Mouse (Mus musculus) liver, embryonic 13.5 days (tissue): ENCODE data around the gene Thbs4. TPM values are rescaled to one million over a fixed set of nuclear protein-coding genes. Genes with fewer than 3 reads are reported as not detected.
A peak's percentile ranks its signal among the peaks of the same experiment; 100 is the strongest.

Experiments
- ATAC-seq: fragments of 200-750 bp; cut with Nextera tagmentation; 2 replicates; pipeline ENCODE4 v1.8.0; 2017; ENCODE audit warnings: low read depth, mild to moderate bottlenecking, moderate number of reproducible peaks, moderate library complexity
- DNase-seq: peaks from one replicate; pipeline ENCODE4 v3.0.0; 2022
- H3K27ac ChIP-seq: fragments of 300-500 bp; sonication (generic); 2 replicates; pipeline ENCODE4 v1.5.1; 2015; ENCODE audit warnings: moderate library complexity, mild to moderate bottlenecking, inconsistent platforms
- H3K27me3 ChIP-seq: fragments of 300-500 bp; sonication (generic); 2 replicates; pipeline ENCODE4 v1.6.1; 2015; ENCODE audit warnings: mild to moderate bottlenecking, inconsistent platforms
- H3K36me3 ChIP-seq: fragments of 300-500 bp; sonication (generic); 2 replicates; pipeline ENCODE4 v1.6.1; 2015; ENCODE audit warnings: mild to moderate bottlenecking, inconsistent platforms
- H3K4me1 ChIP-seq: fragments of 300-500 bp; sonication (generic); replicated peaks from 2 replicates; pipeline ENCODE4 v1.6.1; 2015; ENCODE audit warnings: inconsistent platforms
- H3K4me2 ChIP-seq: fragments of 300-500 bp; sonication (generic); 2 replicates; pipeline ENCODE4 v1.6.1; 2015; ENCODE audit warnings: inconsistent platforms, mild to moderate bottlenecking, moderate library complexity
- H3K4me3 ChIP-seq: fragments of 300-500 bp; sonication (generic); replicated peaks from 2 replicates; pipeline ENCODE4 v1.5.1; 2015; ENCODE audit warnings: mild to moderate bottlenecking, inconsistent platforms
- H3K9ac ChIP-seq: fragments of 300-500 bp; sonication (generic); 2 replicates; pipeline ENCODE4 v1.6.1; 2015; ENCODE audit warnings: mild to moderate bottlenecking, inconsistent platforms
- H3K9me3 ChIP-seq: fragments of 300-500 bp; sonication (generic); replicated peaks from 2 replicates; pipeline ENCODE4 v1.6.1; 2016; ENCODE audit warnings: inconsistent platforms
- WGBS: fragments of 180-500 bp; shearing (Covaris S2); methylation state at CpG from one replicate; pipeline ENCODE4 v1.1.7; 2015; ENCODE audit not compliant: insufficient replicate concordance; 5-methylcytosine and 5-hydroxymethylcytosine counted together
- polyA plus RNA-seq: library from polyadenylated mRNA; unstranded; fragments of >200 nt; fragmentation: Nextera tagmentation; extraction: Ambion mirVana; gene quantifications from 2 replicates; pipeline ENCODE4 v1.2.1, GENCODE M21; 2015

The Thbs4 gene
- polyA plus RNA-seq, 1 experiment from 2014 or later: 0.30 TPM

GRCm38 (mm10) chr13:92736516-92737300 is 57.9 kb downstream of the Thbs4 start:
- Histone ChIP-seq H3K27ac (no peak overlapping the region), H3K36me3 (no peaks in the 10 kb centered on the region), H3K4me1 (peaks cover 20% of the 10 kb centered on the region), H3K4me3 (no peak overlapping the region), H3K9me3 (no peaks in the 10 kb centered on the region), H3K4me2 (no peak overlapping the region), H3K27me3 (no peaks in the 10 kb centered on the region; the same call in 1 of the 2 replicates), H3K9ac (no peak overlapping the region)
- DNase-seq (no peak), ATAC-seq (no peak)
- 65% methylated on average over 11 of the region's 11 CpGs for WGBS

DNA sequence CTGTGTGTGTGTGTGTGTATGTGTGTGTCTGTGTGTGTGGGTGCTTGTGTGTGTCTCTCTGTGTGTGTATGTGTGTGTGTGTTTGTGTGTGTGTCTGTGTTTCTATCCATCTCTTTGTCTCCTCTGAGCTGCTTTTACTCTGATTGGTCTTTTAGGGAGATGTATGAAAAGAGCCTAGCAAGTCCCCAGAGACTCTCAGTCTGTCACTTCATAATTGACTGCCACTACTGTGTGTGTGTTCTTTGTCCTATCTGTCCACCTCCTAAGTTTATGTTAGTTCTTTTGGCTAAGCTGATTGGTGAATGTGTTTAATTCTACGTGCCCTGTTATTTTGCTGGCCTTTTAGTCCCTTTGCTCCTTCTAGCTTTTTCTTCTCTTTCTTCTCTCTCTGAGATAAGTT is 58.9 kb downstream of the Thbs4 start:
- Histone ChIP-seq H3K4me3 (no peak overlapping the region), H3K9ac (no peak overlapping the region), H3K36me3 (no peaks in the 10 kb centered on the region), H3K4me2 (no peak overlapping the region), H3K27me3 (no peaks in the 10 kb centered on the region; the same call in 1 of the 2 replicates), H3K27ac (no peak overlapping the region), H3K4me1 (peaks cover 12% of the 10 kb centered on the region; the same call in 1 of the 2 replicates), H3K9me3 (no peaks in the 10 kb centered on the region)
- ATAC-seq (no peak), DNase-seq (no peak)
- 68% methylated on average over 1 of the region's 1 CpGs for WGBS

DNA sequence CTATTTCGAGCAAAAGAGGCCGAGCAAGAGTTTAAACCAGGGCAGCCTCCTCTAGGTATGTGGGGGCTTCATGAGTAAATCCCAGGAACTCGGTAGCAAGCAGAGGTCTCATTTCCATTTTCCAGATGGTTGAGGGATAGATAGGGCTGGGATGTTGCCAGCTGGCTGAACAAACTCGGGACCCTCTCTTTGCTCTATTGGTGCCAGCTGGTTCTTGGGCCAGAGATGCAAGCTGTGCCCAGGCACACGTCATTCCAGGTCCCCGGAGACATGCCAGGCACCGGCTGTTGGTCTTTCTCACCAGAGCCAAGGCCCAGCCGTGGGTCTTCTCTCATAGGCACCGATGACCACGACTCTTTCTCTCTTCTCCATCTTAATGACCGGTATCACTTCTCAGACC is 60.9 kb downstream of the Thbs4 start:
- H3K4me2 ChIP-seq: peak overlapping the region; percentile 17; the same call in 1 of the 2 replicates
- no peak for ATAC-seq

GRCm38 (mm10) chr13:92733252-92733651 is 61.4 kb downstream of the Thbs4 start:
- Histone ChIP-seq H3K27me3 (no peaks in the 10 kb centered on the region; the same call in 1 of the 2 replicates), H3K9ac (no peak overlapping the region), H3K4me1 (0 out of 2 replicates have a peak, but pooled peaks cover 9% of the 10 kb centered on the region), H3K27ac (no peak overlapping the region), H3K9me3 (no peaks in the 10 kb centered on the region), H3K4me2 (peak overlapping the region; percentile 17; the same call in 1 of the 2 replicates), H3K36me3 (no peaks in the 10 kb centered on the region), H3K4me3 (no peak overlapping the region)
- 30% methylated on average over 9 of the region's 9 CpGs for WGBS
- DNase-seq (peak; percentile 67), ATAC-seq (peak; percentile 55; the same call in 1 of the 2 replicates)

More for the DNA sequence above, 60.9 kb downstream of the Thbs4 start:
- 0 out of 2 replicates have a peak, but pooled peaks cover 9% of the 10 kb centered on the region for H3K4me1 ChIP-seq
- H3K9me3 ChIP-seq: no peaks in the 10 kb centered on the region
- H3K36me3 ChIP-seq: no peaks in the 10 kb centered on the region
- H3K27ac ChIP-seq: no peak overlapping the region
- H3K27me3 ChIP-seq: no peaks in the 10 kb centered on the region; the same call in 1 of the 2 replicates
- H3K4me3 ChIP-seq: no peak overlapping the region
- 79% methylated on average over 11 of the region's 11 CpGs for WGBS
- no peak for DNase-seq
- no peak overlapping the region for H3K9ac ChIP-seq

DNA sequence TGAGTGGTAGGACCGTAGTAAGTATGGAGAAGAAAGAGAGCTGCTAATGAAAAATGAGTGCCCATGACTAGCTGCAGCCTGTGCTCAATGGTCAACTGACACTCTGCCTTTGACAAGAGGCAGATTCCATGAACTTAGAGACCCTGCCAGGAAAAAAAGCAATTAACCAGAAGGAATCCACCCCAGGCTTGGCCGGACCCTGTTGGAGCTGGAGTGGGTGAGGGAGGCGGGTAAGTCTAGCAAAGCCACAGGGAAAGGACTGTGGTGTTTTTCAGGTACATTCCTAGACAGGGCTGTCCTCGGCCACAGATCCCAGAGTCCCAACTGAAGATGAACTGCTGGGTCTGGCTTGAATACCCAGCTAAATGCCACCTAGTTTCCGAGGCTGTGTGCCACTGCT is 61.8 kb downstream of the Thbs4 start:
- WGBS: 66% methylated on average over 5 of the region's 5 CpGs
- Histone ChIP-seq H3K36me3 (no peaks in the 10 kb centered on the region), H3K9ac (no peak overlapping the region), H3K4me2 (no peak overlapping the region), H3K4me1 (peaks cover 12% of the 10 kb centered on the region; the same call in 1 of the 2 replicates), H3K9me3 (no peaks in the 10 kb centered on the region), H3K27me3 (no peaks in the 10 kb centered on the region; the same call in 1 of the 2 replicates), H3K4me3 (no peak overlapping the region), H3K27ac (no peak overlapping the region)
- DNase-seq: no peak
- ATAC-seq: no peak

DNA sequence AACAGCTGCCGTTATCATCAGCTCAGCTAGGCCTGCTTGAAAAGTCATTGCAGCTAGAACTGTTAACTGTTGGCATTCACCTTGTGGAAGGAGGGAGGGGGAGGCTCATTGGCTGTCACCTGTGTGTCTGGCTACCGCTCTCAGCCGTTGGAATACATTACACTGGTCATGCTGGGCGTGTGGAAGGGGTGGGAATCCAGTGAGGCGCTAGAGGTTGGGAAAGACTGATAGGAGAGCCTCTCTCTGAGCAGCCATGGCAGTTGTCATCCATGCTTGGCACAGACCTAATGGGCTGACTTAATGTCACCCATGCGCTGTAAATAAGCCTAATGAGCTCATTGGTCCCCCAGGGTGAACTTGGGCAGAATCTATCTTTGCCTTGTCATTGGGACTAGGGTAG is 62.8 kb downstream of the Thbs4 start:
- Histone ChIP-seq H3K9ac (no peak overlapping the region), H3K9me3 (no peaks in the 10 kb centered on the region), H3K27me3 (no peaks in the 10 kb centered on the region; the same call in 1 of the 2 replicates), H3K27ac (no peak overlapping the region), H3K4me1 (peaks cover 17% of the 10 kb centered on the region), H3K36me3 (no peaks in the 10 kb centered on the region), H3K4me2 (no peak overlapping the region), H3K4me3 (no peak overlapping the region)
- WGBS: 64% methylated on average over 6 of the region's 6 CpGs
- ATAC-seq (no peak), DNase-seq (no peak)

DNA sequence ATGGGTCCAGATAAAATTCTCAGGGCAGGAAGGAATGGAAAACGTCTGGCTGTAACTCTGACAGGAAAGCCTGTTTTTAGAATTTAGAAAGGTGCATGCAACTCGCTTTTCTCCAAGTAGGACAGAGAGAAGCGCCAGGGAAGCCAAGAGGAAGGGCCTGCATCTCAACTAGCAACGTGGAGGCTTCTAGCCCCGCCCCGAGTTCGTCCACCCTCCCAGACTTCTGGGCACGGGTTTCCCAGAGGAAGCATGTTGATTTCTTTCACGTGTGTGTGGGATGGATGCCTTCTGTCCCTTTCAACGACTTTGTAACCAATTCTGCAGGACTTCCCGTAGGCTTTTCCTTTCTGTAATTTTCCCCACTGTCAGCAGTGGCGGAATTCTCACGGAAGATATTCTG is 64.8 kb downstream of the Thbs4 start:
- Histone ChIP-seq H3K27me3 (no peaks in the 10 kb centered on the region; the same call in 1 of the 2 replicates), H3K36me3 (no peaks in the 10 kb centered on the region), H3K9me3 (no peaks in the 10 kb centered on the region), H3K27ac (no peak overlapping the region), H3K4me3 (no peak overlapping the region), H3K4me1 (peaks cover 17% of the 10 kb centered on the region), H3K9ac (no peak overlapping the region), H3K4me2 (no peak overlapping the region)
- DNase-seq (no peak), ATAC-seq (no peak)
- WGBS: 45% methylated on average over 13 of the region's 13 CpGs

DNA sequence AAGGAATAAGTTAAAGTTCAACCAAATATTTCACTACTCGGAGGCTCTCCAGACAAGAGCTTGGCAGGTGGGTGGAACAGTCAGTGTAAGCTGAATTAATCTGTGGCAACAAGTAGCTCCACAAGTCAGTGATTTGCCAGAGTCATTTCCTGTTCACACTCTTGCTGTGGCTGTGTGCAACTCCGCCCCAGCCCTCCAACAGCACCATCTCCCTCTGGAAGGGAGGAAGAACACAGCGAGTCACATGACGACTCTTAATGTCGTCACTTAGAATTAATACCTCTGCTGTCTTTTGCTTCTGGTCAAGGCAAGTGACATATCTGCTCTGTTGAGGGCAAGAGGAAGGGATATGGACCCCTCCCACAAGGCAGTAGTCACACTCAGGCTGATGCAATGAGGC is 72.2 kb downstream of the Thbs4 start:
- WGBS: 30% methylated on average over 5 of the region's 5 CpGs
- Histone ChIP-seq H3K27ac (no peak overlapping the region), H3K4me2 (no peak overlapping the region), H3K27me3 (no peaks in the 10 kb centered on the region), H3K9me3 (no peaks in the 10 kb centered on the region), H3K9ac (no peak overlapping the region), H3K4me1 (peaks cover under 1% of the 10 kb centered on the region), H3K36me3 (no peaks in the 10 kb centered on the region), H3K4me3 (no peak overlapping the region)
- no peak for DNase-seq
- ATAC-seq: 0 out of 2 replicates have a peak, but pooled peaks have one; percentile 29

DNA sequence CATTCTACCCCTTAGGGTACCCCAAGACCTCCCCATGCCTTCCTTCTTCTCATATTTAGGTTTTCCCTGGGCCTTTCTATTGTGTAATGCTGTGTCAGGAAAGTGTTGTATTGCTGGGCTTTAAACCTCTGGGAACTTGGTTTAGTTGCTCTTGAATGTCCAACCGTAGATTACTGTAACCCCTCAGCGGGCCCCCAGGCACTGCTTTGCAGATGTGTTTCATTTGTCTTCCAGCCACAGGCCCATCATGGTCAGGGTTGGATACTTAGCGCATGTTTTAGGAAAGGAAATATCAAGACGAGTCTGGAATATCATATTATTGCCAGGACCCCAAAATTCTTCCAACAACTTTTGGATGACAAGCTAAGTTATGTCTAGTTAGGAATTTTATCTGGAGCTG is 73.6 kb downstream of the Thbs4 start:
- Histone ChIP-seq H3K4me2 (no peak overlapping the region), H3K4me3 (no peak overlapping the region), H3K36me3 (no peaks in the 10 kb centered on the region), H3K27me3 (no peaks in the 10 kb centered on the region), H3K4me1 (no peaks in the 10 kb centered on the region; the same call in 1 of the 2 replicates), H3K9ac (no peak overlapping the region), H3K9me3 (no peaks in the 10 kb centered on the region), H3K27ac (no peak overlapping the region)
- no peak for DNase-seq
- no peak for ATAC-seq
- 70% methylated on average over 4 of the region's 4 CpGs for WGBS

DNA sequence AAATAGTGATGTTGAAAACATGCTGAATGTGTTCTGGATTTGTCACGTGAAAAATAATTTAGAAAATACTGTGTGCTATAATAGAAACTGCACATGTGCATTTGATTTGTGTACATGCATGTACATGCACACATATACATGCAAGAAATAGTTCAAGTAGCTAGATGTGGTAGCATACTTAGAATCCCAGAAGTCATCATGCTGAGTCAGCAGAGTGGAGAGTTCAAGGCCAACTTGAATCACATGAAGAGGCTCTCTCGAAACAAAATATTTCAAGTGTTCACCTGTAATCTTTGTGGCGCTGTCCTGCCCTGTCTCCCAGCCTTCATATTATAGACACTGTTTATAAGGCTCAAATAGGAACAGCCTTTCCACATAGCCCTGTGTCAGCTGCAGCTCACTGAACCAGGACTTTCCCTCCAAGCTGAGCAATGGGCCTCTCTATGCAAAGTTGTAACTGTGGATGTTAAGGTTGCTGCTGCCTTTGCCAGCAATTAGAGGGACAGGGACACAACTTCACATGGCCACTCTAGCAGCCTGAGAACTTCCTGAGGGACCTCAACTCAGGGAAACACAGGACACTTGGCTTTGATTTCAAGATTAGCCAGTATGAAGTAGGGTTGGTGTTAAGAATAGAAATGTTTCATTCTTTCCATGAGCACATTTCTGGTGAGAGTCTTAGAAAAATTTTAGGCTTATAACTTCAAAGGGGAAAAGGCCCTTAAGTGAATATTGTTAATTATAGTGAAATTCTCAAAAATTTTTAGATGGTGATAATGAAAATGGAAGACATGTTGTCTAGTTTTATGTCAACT is 76.6 kb downstream of the Thbs4 start:
- H3K27me3 ChIP-seq: no peaks in the 10 kb centered on the region
- H3K4me1 ChIP-seq: peaks cover 2% of the 10 kb centered on the region
- no peak for DNase-seq
- no peak overlapping the region for H3K9ac ChIP-seq
- H3K9me3 ChIP-seq: no peaks in the 10 kb centered on the region
- H3K4me3 ChIP-seq: no peak overlapping the region
- no peak overlapping the region for H3K4me2 ChIP-seq
- H3K36me3 ChIP-seq: 0 out of 2 replicates have a peak, but pooled peaks cover 2% of the 10 kb centered on the region
- ATAC-seq: no peak
- WGBS: 78% methylated on average over 3 of the region's 3 CpGs
- H3K27ac ChIP-seq: no peak overlapping the region

- H3K9ac ChIP-seq: no peak overlapping the region
- DNase-seq (no peak), ATAC-seq (peak; percentile 71)
- peaks cover 36% of the 10 kb centered on the region for H3K36me3 ChIP-seq
- H3K4me2 ChIP-seq: no peak overlapping the region
- no peaks in the 10 kb centered on the region for H3K9me3 ChIP-seq
- no peak overlapping the region for H3K27ac ChIP-seq
- no peaks in the 10 kb centered on the region for H3K27me3 ChIP-seq
- H3K4me1 ChIP-seq: peaks cover 14% of the 10 kb centered on the region
- H3K4me3 ChIP-seq: no peak overlapping the region
- WGBS: 39% methylated on average over 4 of the region's 4 CpGs
Observed at GRCm38 (mm10) chr13:92712619-92713018, 82.0 kb downstream of the Thbs4 start.
